Mouse (Mus musculus): ENCODE results near the gene Ttll4. TPM values are rescaled to one million over a fixed set of nuclear protein-coding genes. Genes with fewer than 3 reads are reported as not detected.

The Ttll4 gene
- 43.7 TPM for polyA plus RNA-seq (2015; fragmentation: Illumina TruSeq; extraction: RNeasy Lipid Tissue Mini Kit (QIAGEN cat#74804); ENCODE audit: insufficient read depth, low replicate concordance)

DNA sequence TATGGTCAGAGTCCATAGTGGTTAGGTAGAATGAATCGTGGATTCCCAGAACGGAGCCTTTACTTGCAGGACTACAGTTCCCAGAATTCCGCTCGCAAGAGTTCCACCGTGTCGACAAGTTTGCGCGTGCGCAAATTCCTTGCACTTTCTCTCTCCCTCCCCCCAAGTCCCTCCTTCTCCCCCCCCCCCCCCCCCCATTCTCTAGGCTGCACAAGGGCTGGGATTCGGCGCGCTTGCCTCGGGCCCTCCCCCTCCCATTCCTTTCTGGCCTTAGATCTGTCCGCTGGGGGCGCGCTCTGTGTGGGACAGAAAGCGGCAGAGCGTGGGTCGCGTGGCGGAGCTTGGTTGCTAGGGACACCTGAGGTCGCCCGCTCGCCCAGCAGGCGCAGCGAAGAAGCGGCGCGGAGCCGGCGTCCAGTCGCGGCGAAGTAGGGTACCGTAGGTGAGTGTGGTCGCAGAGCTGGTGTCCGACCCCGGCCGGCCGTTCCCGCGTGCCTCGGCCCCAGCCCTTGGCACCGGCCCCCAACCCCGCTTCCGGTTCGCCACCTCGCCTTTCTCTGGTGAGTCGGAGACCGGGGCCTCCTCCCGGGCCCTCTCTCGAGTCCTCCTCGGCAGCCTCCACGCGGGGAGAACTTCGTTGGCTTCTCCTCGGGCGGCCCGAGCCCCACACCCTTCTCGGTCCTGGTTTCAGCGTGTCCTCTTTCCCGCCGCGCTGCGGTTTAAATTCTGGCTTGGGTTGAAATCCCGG, at the start of gene Ttll4:
Gene Ttll4, plus strand, starts transcription at position 298 of the 748 bp plus-strand sequence.

DNA sequence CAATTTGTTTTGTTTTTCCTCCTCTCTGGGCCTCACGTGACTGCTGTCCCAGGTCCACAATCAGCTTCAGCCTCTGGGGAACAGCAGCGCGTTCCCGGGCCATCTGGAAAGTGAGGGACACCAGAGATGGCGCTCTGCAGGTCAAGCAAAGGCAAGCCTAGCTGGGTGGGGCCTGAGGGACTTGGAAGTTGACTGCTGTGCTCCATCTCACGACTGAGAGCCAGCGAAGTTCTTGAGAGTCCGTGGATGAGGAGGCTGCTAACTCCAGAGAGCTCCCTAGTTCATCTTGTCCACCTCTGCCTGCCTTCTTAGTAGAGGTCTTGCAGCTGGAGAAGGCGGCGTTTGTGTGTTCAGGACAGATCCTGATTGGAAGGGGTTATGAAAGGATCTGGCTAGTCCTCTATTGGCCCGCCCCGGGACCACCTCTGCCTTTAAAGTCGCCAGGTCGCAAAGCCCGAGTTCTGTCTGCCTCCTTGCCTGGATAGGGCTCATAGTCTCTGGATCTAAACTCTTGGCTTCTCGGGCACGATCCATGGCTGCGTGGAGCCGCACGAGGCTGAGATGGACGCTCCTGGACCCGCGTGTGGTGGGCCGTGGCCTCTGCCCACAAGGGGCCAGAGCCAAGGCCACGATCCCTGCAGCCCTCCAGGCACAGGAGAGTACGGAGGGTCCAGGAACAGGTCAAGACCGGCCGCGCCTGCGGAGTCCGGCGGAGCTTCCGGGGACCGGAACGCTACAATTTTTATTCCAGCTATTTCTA, 51.7 kb downstream of the Ttll4 start, which contains the start of gene Cyp27a1:
Gene Cyp27a1, plus strand, starts transcription at position 476 of the 760 bp plus-strand sequence.

GRCm38 (mm10) chr1:74748643-74749271, 87.2 kb downstream of the Ttll4 start, which contains the start of gene Prkag3:
Gene Prkag3 (minus strand): TSS chr1:74749221.

Other genes starting within 250 kb of the Ttll4 start
- gene Cnot9, start 155.7 kb upstream of the Ttll4 start, polyA plus RNA-seq (2015; fragmentation: Illumina TruSeq; extraction: RNeasy Lipid Tissue Mini Kit (QIAGEN cat#74804); ENCODE audit: insufficient read depth, low replicate concordance) = 35.8 TPM
- not detected for gene Plcd4, start 118.9 kb upstream of the Ttll4 start, polyA plus RNA-seq (2015; fragmentation: Illumina TruSeq; extraction: RNeasy Lipid Tissue Mini Kit (QIAGEN cat#74804); ENCODE audit: insufficient read depth, low replicate concordance)
- gene Usp37, start 117.5 kb upstream of the Ttll4 start, polyA plus RNA-seq (2015; fragmentation: Illumina TruSeq; extraction: RNeasy Lipid Tissue Mini Kit (QIAGEN cat#74804); ENCODE audit: insufficient read depth, low replicate concordance) = 19.9 TPM
- gene Zfp142, start 73.5 kb upstream of the Ttll4 start, polyA plus RNA-seq (2015; fragmentation: Illumina TruSeq; extraction: RNeasy Lipid Tissue Mini Kit (QIAGEN cat#74804); ENCODE audit: insufficient read depth, low replicate concordance) = 13.7 TPM
- 16.0 TPM for gene Bcs1l, start 73.5 kb upstream of the Ttll4 start, polyA plus RNA-seq (2015; fragmentation: Illumina TruSeq; extraction: RNeasy Lipid Tissue Mini Kit (QIAGEN cat#74804); ENCODE audit: insufficient read depth, low replicate concordance)
- 44.9 TPM for gene Rnf25, start 60.3 kb upstream of the Ttll4 start, polyA plus RNA-seq (2015; fragmentation: Illumina TruSeq; extraction: RNeasy Lipid Tissue Mini Kit (QIAGEN cat#74804); ENCODE audit: insufficient read depth, low replicate concordance)
- gene Stk36, start 60.3 kb upstream of the Ttll4 start, polyA plus RNA-seq (2015; fragmentation: Illumina TruSeq; extraction: RNeasy Lipid Tissue Mini Kit (QIAGEN cat#74804); ENCODE audit: insufficient read depth, low replicate concordance) = 0.29 TPM
- 86.6 TPM for gene Cyp27a1, start 51.8 kb downstream of the Ttll4 start, polyA plus RNA-seq (2015; fragmentation: Illumina TruSeq; extraction: RNeasy Lipid Tissue Mini Kit (QIAGEN cat#74804); ENCODE audit: insufficient read depth, low replicate concordance)
- gene Prkag3, start 87.5 kb downstream of the Ttll4 start, polyA plus RNA-seq (2015; fragmentation: Illumina TruSeq; extraction: RNeasy Lipid Tissue Mini Kit (QIAGEN cat#74804); ENCODE audit: insufficient read depth, low replicate concordance) = 0.15 TPM
- 0.47 TPM for gene Wnt6, start 110.1 kb downstream of the Ttll4 start, polyA plus RNA-seq (2015; fragmentation: Illumina TruSeq; extraction: RNeasy Lipid Tissue Mini Kit (QIAGEN cat#74804); ENCODE audit: insufficient read depth, low replicate concordance)
- gene Wnt10a, start 129.8 kb downstream of the Ttll4 start, polyA plus RNA-seq (2015; fragmentation: Illumina TruSeq; extraction: RNeasy Lipid Tissue Mini Kit (QIAGEN cat#74804); ENCODE audit: insufficient read depth, low replicate concordance) = 0.77 TPM
- not detected for gene Cdk5r2, start 193.2 kb downstream of the Ttll4 start, polyA plus RNA-seq (2015; fragmentation: Illumina TruSeq; extraction: RNeasy Lipid Tissue Mini Kit (QIAGEN cat#74804); ENCODE audit: insufficient read depth, low replicate concordance)
- gene Fev, start 223.7 kb downstream of the Ttll4 start, polyA plus RNA-seq (2015; fragmentation: Illumina TruSeq; extraction: RNeasy Lipid Tissue Mini Kit (QIAGEN cat#74804); ENCODE audit: insufficient read depth, low replicate concordance) = not detected
- gene Cryba2, start 231.4 kb downstream of the Ttll4 start, polyA plus RNA-seq (2015; fragmentation: Illumina TruSeq; extraction: RNeasy Lipid Tissue Mini Kit (QIAGEN cat#74804); ENCODE audit: insufficient read depth, low replicate concordance) = not detected